Mouse (Mus musculus) lung, adult 2 months (tissue): ENCODE results near the gene Gm9999.

ENCODE experiments used
- CTCF ChIP-seq: fragments of 200-500 bp; IDR thresholded peaks from 2 replicates; pipeline ENCODE4 v1.5.1; 2011; ENCODE audit warnings: mild to moderate bottlenecking, low read length, control low read depth; ENCODE audit not compliant: insufficient read depth
- POLR2A ChIP-seq: fragments of 200-500 bp; IDR thresholded peaks from 2 replicates; pipeline ENCODE4 v1.6.1; 2011; ENCODE audit warnings: low read depth, mild to moderate bottlenecking, control low read depth, low read length, borderline replicate concordance; ENCODE audit errors: extremely low read depth

DNA sequence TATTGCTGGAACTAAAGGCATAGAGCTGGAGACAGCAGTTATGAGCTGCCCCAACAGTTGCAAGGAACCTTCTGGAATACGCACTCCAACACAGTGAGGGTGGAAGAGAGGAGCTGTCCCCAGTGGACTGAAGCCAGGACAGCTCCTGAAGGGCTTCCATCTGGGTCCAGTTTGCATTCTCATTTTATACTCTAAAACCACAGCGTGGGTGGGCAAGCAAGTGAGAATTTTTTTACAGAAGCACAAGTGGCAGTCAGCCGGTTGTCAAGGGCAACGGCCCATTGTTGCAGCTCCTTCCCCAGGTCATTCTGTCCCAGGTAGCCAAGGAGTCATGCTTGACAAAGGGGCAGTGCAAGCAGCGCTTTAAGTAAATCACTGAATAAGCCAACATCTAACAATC lies 36.3 kb downstream of the Gm9999 start:
- no peak for TF ChIP-seq POLR2A
- no peak for TF ChIP-seq CTCF
